Mouse (Mus musculus) G1E (cell line): ENCODE measurements around the gene Tceal3. TPM values are rescaled to one million over a fixed set of nuclear protein-coding genes. Genes with fewer than 3 reads are reported as not detected.
"Not testable (repeated sequence)": the region's sequence is repeated elsewhere in the genome, so short reads cannot be mapped to it uniquely, and the experiment has no call there.

Experiments used
- ATAC-seq: 2 replicates; pipeline ENCODE4 v1.8.0; 2016; ENCODE audit warnings: mild to moderate bottlenecking; ENCODE audit not compliant: insufficient number of reproducible peaks, poor library complexity, low FRiP score, severe bottlenecking; ENCODE audit errors: extremely low read depth
- DNase-seq: peaks from one replicate; pipeline ENCODE4 v3.0.0; 2012; ENCODE audit warnings: low spot score
- H3K27me3 ChIP-seq: 2 replicates; pipeline ENCODE4 v1.6.1; 2012; ENCODE audit warnings: mild to moderate bottlenecking, low read length, inconsistent platforms; ENCODE audit not compliant: insufficient read depth
- H3K36me3 ChIP-seq: replicated peaks from 2 replicates; pipeline ENCODE3; 2012; ENCODE audit warnings: mild to moderate bottlenecking, inconsistent platforms
- H3K4me1 ChIP-seq: 2 replicates; pipeline ENCODE4 v1.6.1; 2012; ENCODE audit warnings: low read depth, low read length, inconsistent platforms, mixed read lengths; ENCODE audit not compliant: insufficient read depth
- H3K4me3 ChIP-seq: 2 replicates; pipeline ENCODE4 v1.5.1; 2012; ENCODE audit warnings: low read depth, mild to moderate bottlenecking, inconsistent platforms, low read length, moderate library complexity, mixed read lengths
- H3K9me3 ChIP-seq: replicated peaks from 2 replicates; pipeline ENCODE4 v1.6.1; 2012; ENCODE audit warnings: inconsistent platforms
- CTCF ChIP-seq: IDR thresholded peaks from 2 replicates; pipeline ENCODE4 v1.5.1; 2012; ENCODE audit warnings: low read depth, low read length, inconsistent platforms, mixed read lengths
- GATA1 ChIP-seq: IDR thresholded peaks from 2 replicates; pipeline ENCODE4 v1.6.1; 2012; ENCODE audit warnings: borderline replicate concordance, low read length, inconsistent platforms, mixed read lengths
- GATA2 ChIP-seq: IDR thresholded peaks from 2 replicates; pipeline ENCODE4 v1.6.1; 2012; ENCODE audit warnings: low read depth, low read length, inconsistent platforms, borderline replicate concordance
- POLR2AphosphoS5 ChIP-seq: IDR thresholded peaks from 2 replicates; pipeline ENCODE4 v1.6.1; 2012; ENCODE audit warnings: low read depth, low read length, inconsistent platforms; ENCODE audit not compliant: insufficient replicate concordance
- TAL1 ChIP-seq: conservative IDR thresholded peaks from 2 replicates; pipeline ENCODE4 v1.6.1; 2012; ENCODE audit warnings: low read depth, low read length, inconsistent platforms, mixed read lengths
- polyA plus RNA-seq: library from polyadenylated mRNA; stranded (reverse); fragments of >175 nt; gene quantifications from 2 replicates; pipeline ENCODE4 v1.2.3, GENCODE M21; 2012
- total RNA-seq, 2 experiments: library from RNA; stranded (forward) in 1 of 2; stranded (reverse) in 1 of 2; fragments of 200-1000 nt in 1 of 2; fragments of >200 nt in 1 of 2; fragmentation: Nextera tagmentation in 1 of 2; gene quantifications; 2 replicates each; pipeline ENCODE4 v1.2.3; 2014 to 2017

The Tceal3 gene
- total and polyA plus RNA-seq, 3 experiments, result 0.11 TPM; not detected in 2

- Histone ChIP-seq H3K27me3 (0 out of 2 replicates have a peak, but pooled peaks cover 6% of the 10 kb centered on the region), H3K9me3 (no peaks in the 10 kb centered on the region), H3K4me3 (no peak overlapping the region), H3K36me3 (no peaks in the 10 kb centered on the region), H3K4me1 (no peaks in the 10 kb centered on the region)
- DNase-seq, result no peak
- no peak for ATAC-seq
- TF ChIP-seq GATA1 (no peak), TAL1 (no peak), CTCF (no peak), POLR2AphosphoS5 (no peak), GATA2 (no peak)
Observed at GRCm38 (mm10) chrX:136692294-136692675, 101.6 kb downstream of the Tceal3 start.

- H3K4me1 ChIP-seq, result no peaks in the 10 kb centered on the region
- 0 out of 2 replicates have a peak, but pooled peaks cover 6% of the 10 kb centered on the region for H3K27me3 ChIP-seq
- ATAC-seq (no peak), DNase-seq (no peak)
- no peaks in the 10 kb centered on the region for H3K9me3 ChIP-seq
- no peak overlapping the region for H3K4me3 ChIP-seq
- TF ChIP-seq POLR2AphosphoS5 (no peak), CTCF (no peak), GATA1 (no peak), GATA2 (no peak), TAL1 (no peak)
- no peaks in the 10 kb centered on the region for H3K36me3 ChIP-seq
Observed at GRCm38 (mm10) chrX:136693196-136693595, 102.6 kb downstream of the Tceal3 start.

GRCm38 (mm10) chrX:136707446-136708167 lies 117.0 kb downstream of the Tceal3 start, which contains the start of gene Tceal1:
Gene Tceal1 (plus strand): TSS chrX:136707982.
- ATAC-seq, result no peak
- Histone ChIP-seq H3K27me3 (peaks cover 3% of the 10 kb centered on the region; the same call in 1 of the 2 replicates), H3K9me3 (no peaks in the 10 kb centered on the region), H3K4me1 (no peaks in the 10 kb centered on the region; the same call in 1 of the 2 replicates), H3K4me3 (no peak within 1 kb of the TSS), H3K36me3 (no peaks in the 10 kb centered on the region)
- no peak for TF ChIP-seq GATA1
- no peak for TF ChIP-seq CTCF
- no peak for TF ChIP-seq POLR2AphosphoS5
- TF ChIP-seq TAL1, result no peak
- no peak for TF ChIP-seq GATA2
- no peak for DNase-seq

- Histone ChIP-seq H3K9me3 (no peaks in the 10 kb centered on the region), H3K27me3 (peaks cover 3% of the 10 kb centered on the region; the same call in 1 of the 2 replicates), H3K4me3 (no peak overlapping the region), H3K36me3 (no peaks in the 10 kb centered on the region), H3K4me1 (no peaks in the 10 kb centered on the region; the same call in 1 of the 2 replicates)
- TF ChIP-seq TAL1 (no peak), GATA2 (no peak), GATA1 (no peak), POLR2AphosphoS5 (no peak), CTCF (no peak)
- ATAC-seq, result no peak
- no peak for DNase-seq
Observed at GRCm38 (mm10) chrX:136708168-136708681, 117.6 kb downstream of the Tceal3 start.

- no peaks in the 10 kb centered on the region for H3K9me3 ChIP-seq
- H3K27me3 ChIP-seq, result peaks cover 3% of the 10 kb centered on the region; the same call in 1 of the 2 replicates
- DNase-seq, result no peak
- no peaks in the 10 kb centered on the region for H3K36me3 ChIP-seq
- ATAC-seq, result no peak
- no peak overlapping the region for H3K4me3 ChIP-seq
- H3K4me1 ChIP-seq, result no peaks in the 10 kb centered on the region; the same call in 1 of the 2 replicates
- TF ChIP-seq GATA2, result no peak
- no peak for TF ChIP-seq CTCF
- no peak for TF ChIP-seq GATA1
- no peak for TF ChIP-seq TAL1
- no peak for TF ChIP-seq POLR2AphosphoS5
Observed at GRCm38 (mm10) chrX:136708782-136709181, 118.1 kb downstream of the Tceal3 start.

- DNase-seq, ATAC-seq, H3K4me3 ChIP-seq, H3K4me1 ChIP-seq, H3K36me3 ChIP-seq, H3K9me3 ChIP-seq, H3K27me3 ChIP-seq: not testable (repeated sequence)
Observed at GRCm38 (mm10) chrX:136714742-136715474, 124.3 kb downstream of the Tceal3 start.

Other genes with a start within 250 kb of the Tceal3 start
- not detected in 2 replicates for gene Kir3dl1, start 72.8 kb upstream of the Tceal3 start, total RNA-seq (2014; fragmentation: Nextera tagmentation)
- gene Kir3dl1, start 72.8 kb upstream of the Tceal3 start, total RNA-seq (2017), result 0.17 TPM in 1 of 2 replicates, not detected in the other
- gene Kir3dl1, start 72.8 kb upstream of the Tceal3 start, polyA plus RNA-seq, result not detected in 2 replicates
- gene Kir3dl2, start 46.8 kb upstream of the Tceal3 start, total RNA-seq (2014; fragmentation: Nextera tagmentation), result not detected in 2 replicates
- gene Kir3dl2, start 46.8 kb upstream of the Tceal3 start, total RNA-seq (2017), result 0.16 TPM in 1 of 2 replicates, not detected in the other
- gene Kir3dl2, start 46.8 kb upstream of the Tceal3 start, polyA plus RNA-seq, result not detected in 2 replicates
- not detected in 2 replicates for gene Tceal1, start 117.1 kb downstream of the Tceal3 start, total RNA-seq (2014; fragmentation: Nextera tagmentation)
- gene Tceal1, start 117.1 kb downstream of the Tceal3 start, total RNA-seq (2017), result 0.11 TPM in 1 of 2 replicates, not detected in the other
- not detected in 2 replicates for gene Tceal1, start 117.1 kb downstream of the Tceal3 start, polyA plus RNA-seq
- 160 and 161 TPM in 2 replicates for gene Morf4l2, start 152.8 kb downstream of the Tceal3 start, total RNA-seq (2014; fragmentation: Nextera tagmentation)
- 375 and 434 TPM in 2 replicates for gene Morf4l2, start 152.8 kb downstream of the Tceal3 start, total RNA-seq (2017)
- 351 and 355 TPM in 2 replicates for gene Morf4l2, start 152.8 kb downstream of the Tceal3 start, polyA plus RNA-seq
- not detected in 2 replicates for gene Glra4, start 189.3 kb downstream of the Tceal3 start, total RNA-seq (2014; fragmentation: Nextera tagmentation)
- gene Glra4, start 189.3 kb downstream of the Tceal3 start, total RNA-seq (2017), result not detected in 2 replicates
- gene Glra4, start 189.3 kb downstream of the Tceal3 start, polyA plus RNA-seq, result not detected in 2 replicates
- 0.45 and 0.97 TPM in 2 replicates for gene Plp1, start 231.8 kb downstream of the Tceal3 start, total RNA-seq (2014; fragmentation: Nextera tagmentation)
- gene Plp1, start 231.8 kb downstream of the Tceal3 start, total RNA-seq (2017), result 0.41 and 0.60 TPM in 2 replicates
- 0.05 and 0.09 TPM in 2 replicates for gene Plp1, start 231.8 kb downstream of the Tceal3 start, polyA plus RNA-seq